Mouse (Mus musculus): ENCODE results near the gene Tle2.

Gene Tle2

GRCm38 (mm10) chr10:81605974-81606751 is 31.8 kb downstream of the Tle2 start, which contains the start of gene BC025920:
BC025920 (plus strand) TSS chr10:81606270.
- peak; percentile 98 for DNase-seq

GRCm38 (mm10) chr10:81608308-81608707 is 33.9 kb downstream of the Tle2 start:
- no peak for DNase-seq

GRCm38 (mm10) chr10:81612779-81613178 is 38.4 kb downstream of the Tle2 start:
- no peak for DNase-seq

GRCm38 (mm10) chr10:81615486-81615885 is 41.1 kb downstream of the Tle2 start:
- no peak for DNase-seq

- no peak for DNase-seq
Measured at GRCm38 (mm10) chr10:81619976-81620375, 45.6 kb downstream of the Tle2 start.

- no peak for DNase-seq
Measured at GRCm38 (mm10) chr10:81620786-81621185, 46.4 kb downstream of the Tle2 start.

GRCm38 (mm10) chr10:81623441-81623840 is 49.1 kb downstream of the Tle2 start:
- DNase-seq: no peak

GRCm38 (mm10) chr10:81626101-81626993 is 52.0 kb downstream of the Tle2 start:
- no peak for DNase-seq

- DNase-seq: peak; percentile 95
Measured at GRCm38 (mm10) chr10:81626994-81627835, 52.9 kb downstream of the Tle2 start, which contains the start of gene Sirt6. Sirt6 (minus strand) TSS chr10:81627797.

GRCm38 (mm10) chr10:81627836-81628220 is 53.5 kb downstream of the Tle2 start:
- peak; percentile 46 for DNase-seq

GRCm38 (mm10) chr10:81628390-81628789 is 54.0 kb downstream of the Tle2 start, which contains the start of gene Ankrd24:
Ankrd24 (plus strand) TSS chr10:81628540.
- no peak for DNase-seq

- peak; percentile 92 for DNase-seq
Measured at GRCm38 (mm10) chr10:81633253-81634099, 59.1 kb downstream of the Tle2 start.

- no peak for DNase-seq
Measured at GRCm38 (mm10) chr10:81636338-81636737, 62.0 kb downstream of the Tle2 start.

- DNase-seq: no peak
Measured at GRCm38 (mm10) chr10:81638101-81638500, 63.7 kb downstream of the Tle2 start.

All from lung, postnatal 10 days (tissue).